Mouse (Mus musculus) MEL (cell line): Measurements from ENCODE around the gene Lpcat1. TPM values are rescaled to one million over a fixed set of nuclear protein-coding genes. Genes with fewer than 3 reads are reported as not detected.

Source experiments
- DNase-seq: peaks from one replicate; pipeline ENCODE4 v3.0.0; 2011; ENCODE audit warnings: low read depth, low spot score
- H3K27ac ChIP-seq: 2 replicates; pipeline ENCODE4 v1.5.1; 2012; ENCODE audit warnings: low read depth, mild to moderate bottlenecking, control low read depth, low read length, moderate library complexity; ENCODE audit not compliant: control insufficient read depth
- H3K27me3 ChIP-seq, 2 experiments: fragments of 150-350 bp in 1 of 2; sonication (generic) in 1 of 2; 2 replicates each; pipeline ENCODE4 v1.6.1; 2012; ENCODE audit warnings: low read length in 2 of 2, mild to moderate bottlenecking in 2 of 2, improper control_type of control experiment in 1 of 2, moderate library complexity in 1 of 2; ENCODE audit not compliant: insufficient read depth in 2 of 2, control insufficient read depth in 1 of 2
- H3K36me3 ChIP-seq, 2 experiments: 2 replicates each; pipeline ENCODE4 v1.6.1; 2012 to 2014; ENCODE audit warnings: low read length in 2 of 2, improper control_type of control experiment in 1 of 2, inconsistent platforms in 1 of 2, mild to moderate bottlenecking in 1 of 2; ENCODE audit not compliant: insufficient read depth in 2 of 2, control insufficient read depth in 1 of 2
- H3K4me1 ChIP-seq, 2 experiments: fragments of 150-350 bp in 1 of 2; sonication (generic) in 1 of 2; 2 replicates each; pipeline ENCODE4 v1.6.1; 2012; ENCODE audit warnings: low read length in 2 of 2, improper control_type of control experiment in 1 of 2, mild to moderate bottlenecking in 1 of 2; ENCODE audit not compliant: insufficient read depth in 2 of 2, control insufficient read depth in 1 of 2
- H3K4me3 ChIP-seq, 2 experiments: fragments of 150-350 bp in 1 of 2; sonication (generic) in 1 of 2; 2 replicates each; pipeline ENCODE4 v1.5.1; 2012; ENCODE audit warnings: low read depth in 2 of 2, low read length in 2 of 2, mild to moderate bottlenecking in 2 of 2, moderate library complexity in 2 of 2, control low read depth in 1 of 2, improper control_type of control experiment in 1 of 2; ENCODE audit not compliant: control insufficient read depth in 1 of 2, insufficient read depth in 1 of 2
- H3K79me2 ChIP-seq: 2 replicates; pipeline ENCODE4 v1.6.1; 2012; ENCODE audit warnings: mild to moderate bottlenecking, low read length, moderate library complexity; ENCODE audit not compliant: control insufficient read depth, poor library complexity, insufficient read depth
- H3K9ac ChIP-seq: 2 replicates; pipeline ENCODE4 v1.6.1; 2012; ENCODE audit warnings: low read depth, mild to moderate bottlenecking, control low read depth, low read length, moderate library complexity; ENCODE audit not compliant: control insufficient read depth, poor library complexity, severe bottlenecking
- H3K9me3 ChIP-seq: fragments of 150-350 bp; sonication (generic); replicated peaks from 2 replicates; pipeline ENCODE4 v1.6.1; 2012; ENCODE audit warnings: mild to moderate bottlenecking, low read length, improper control_type of control experiment, moderate library complexity; ENCODE audit not compliant: insufficient read depth
- CTCF ChIP-seq, 3 experiments: IDR thresholded peaks in 2 of 3; conservative IDR thresholded peaks in 1 of 3; 2 replicates each; pipeline ENCODE4 v1.5.1; 2011 to 2012; ENCODE audit warnings: low read length in 3 of 3, low read depth in 2 of 3, mild to moderate bottlenecking in 2 of 3, improper control_type of control experiment in 1 of 3, inconsistent platforms in 1 of 3, mixed read lengths in 1 of 3, moderate library complexity in 1 of 3; ENCODE audit not compliant: control insufficient read depth in 1 of 3, insufficient read depth in 1 of 3, poor library complexity in 1 of 3, severe bottlenecking in 1 of 3
- E2F4 ChIP-seq: IDR thresholded peaks from 2 replicates; pipeline ENCODE4 v1.6.1; 2011; ENCODE audit warnings: low read depth, low read length, improper control_type of control experiment, borderline replicate concordance
- ELF1 ChIP-seq: IDR thresholded peaks from 2 replicates; pipeline ENCODE4 v1.6.1; 2014; ENCODE audit warnings: low read depth, mild to moderate bottlenecking, inconsistent platforms, low read length, improper control_type of control experiment, moderate library complexity
- GABPA ChIP-seq: IDR thresholded peaks from 2 replicates; pipeline ENCODE4 v1.6.1; 2012; ENCODE audit warnings: low read depth, mild to moderate bottlenecking, inconsistent platforms, low read length, improper control_type of control experiment, moderate library complexity
- HCFC1 ChIP-seq: IDR thresholded peaks from 2 replicates; pipeline ENCODE4 v1.6.1; 2012; ENCODE audit warnings: low read depth, mild to moderate bottlenecking, inconsistent platforms, low read length, improper control_type of control experiment, moderate library complexity
- JUND ChIP-seq: IDR thresholded peaks from 2 replicates; pipeline ENCODE4 v1.6.1; 2011; ENCODE audit warnings: low read depth, mild to moderate bottlenecking, improper control_type of control experiment, low read length
- MAFK ChIP-seq: IDR thresholded peaks from 2 replicates; pipeline ENCODE4 v1.6.1; 2011; ENCODE audit warnings: low read depth, mild to moderate bottlenecking, low read length, improper control_type of control experiment, borderline replicate concordance
- MAX ChIP-seq: IDR thresholded peaks from 2 replicates; pipeline ENCODE4 v1.6.1; 2011; ENCODE audit warnings: low read length, improper control_type of control experiment
- MAZ ChIP-seq: IDR thresholded peaks from 2 replicates; pipeline ENCODE4 v1.6.1; 2012; ENCODE audit warnings: low read depth, mild to moderate bottlenecking, inconsistent platforms, low read length, improper control_type of control experiment
- MXI1 ChIP-seq: IDR thresholded peaks from 2 replicates; pipeline ENCODE4 v1.6.1; 2011; ENCODE audit warnings: mild to moderate bottlenecking, low read depth, low read length, improper control_type of control experiment
- MYB ChIP-seq: IDR thresholded peaks from 2 replicates; pipeline ENCODE4 v1.6.1; 2011; ENCODE audit warnings: mild to moderate bottlenecking, low read depth, low read length, improper control_type of control experiment
- POLR2A ChIP-seq, 2 experiments: IDR thresholded peaks; 2 replicates each; pipeline ENCODE4 v1.6.1; 2011 to 2012; ENCODE audit warnings: low read length in 2 of 2, mild to moderate bottlenecking in 2 of 2, control low read depth in 1 of 2, improper control_type of control experiment in 1 of 2, low read depth in 1 of 2, moderate library complexity in 1 of 2; ENCODE audit not compliant: control insufficient read depth in 1 of 2, insufficient read depth in 1 of 2, poor library complexity in 1 of 2
- POLR2AphosphoS5 ChIP-seq: IDR thresholded peaks from 2 replicates; pipeline ENCODE4 v1.6.1; 2012; ENCODE audit warnings: low read depth, borderline replicate concordance, mild to moderate bottlenecking, inconsistent platforms, low read length, moderate library complexity, mixed read lengths
- RAD21 ChIP-seq: IDR thresholded peaks from 2 replicates; pipeline ENCODE4 v1.6.1; 2011; ENCODE audit warnings: mild to moderate bottlenecking, low read depth, low read length, improper control_type of control experiment
- RCOR1 ChIP-seq: IDR thresholded peaks from 2 replicates; pipeline ENCODE4 v1.6.1; 2012; ENCODE audit warnings: low read depth, mild to moderate bottlenecking, inconsistent platforms, low read length, improper control_type of control experiment
- SIN3A ChIP-seq: IDR thresholded peaks from 2 replicates; pipeline ENCODE4 v1.6.1; 2012; ENCODE audit warnings: low read length, improper control_type of control experiment, inconsistent platforms
- SMC3 ChIP-seq: IDR thresholded peaks from 2 replicates; pipeline ENCODE4 v1.6.1; 2011; ENCODE audit warnings: low read depth, low read length, improper control_type of control experiment
- TBP ChIP-seq: IDR thresholded peaks from 2 replicates; pipeline ENCODE4 v1.8.0; 2011; ENCODE audit warnings: low read depth, low read length, improper control_type of control experiment
- TCF12 ChIP-seq: IDR thresholded peaks from 2 replicates; pipeline ENCODE4 v1.6.1; 2014; ENCODE audit warnings: low read depth, mild to moderate bottlenecking, inconsistent platforms, low read length, improper control_type of control experiment, moderate library complexity
- UBTF ChIP-seq: IDR thresholded peaks from 2 replicates; pipeline ENCODE4 v1.6.1; 2012; ENCODE audit warnings: low read depth, mild to moderate bottlenecking, inconsistent platforms, low read length, improper control_type of control experiment, moderate library complexity, borderline replicate concordance; ENCODE audit not compliant: insufficient read depth
- ZC3H11A ChIP-seq: IDR thresholded peaks from 2 replicates; pipeline ENCODE4 v1.6.1; 2012; ENCODE audit warnings: low read depth, mild to moderate bottlenecking, inconsistent platforms, low read length, improper control_type of control experiment
- ZKSCAN1 ChIP-seq: IDR thresholded peaks from 2 replicates; pipeline ENCODE4 v1.6.1; 2012; ENCODE audit warnings: low read depth, mild to moderate bottlenecking, inconsistent platforms, low read length, improper control_type of control experiment, moderate library complexity
- polyA plus RNA-seq, 2 experiments: library from polyadenylated mRNA; stranded (reverse) in 1 of 2; unstranded in 1 of 2; fragments of >175 nt in 1 of 2; fragments of >200 nt in 1 of 2; gene quantifications; 2 replicates each; pipeline versions ENCODE4 v1.2.1 to v1.2.4; 2012; ENCODE audit warnings: low replicate concordance in 2 of 2, low read depth in 1 of 2; ENCODE audit not compliant: insufficient read length in 2 of 2, insufficient read depth in 1 of 2, missing spikeins in 1 of 2
- total RNA-seq: library from RNA; depleted of rRNA; stranded (reverse); fragments of 300-350 nt; gene quantifications from 2 replicates; pipeline ENCODE4 v1.2.3, GENCODE M21; 2012

The Lpcat1 gene
- total and polyA plus RNA-seq, 3 experiments: 31.5 to 38.8 TPM; not detected in 1

GRCm38 (mm10) chr13:73475058-73475980 lies 8.3 kb downstream of the Lpcat1 start (continued):
- TF ChIP-seq SIN3A (peak; percentile 67; the same call in 1 of the 2 replicates), MAZ (no peak), SMC3 (no peak), RAD21 (no peak), TBP (no peak), UBTF (no peak), MYB (no peak), TCF12 (peak; percentile 88), E2F4 (no peak), POLR2AphosphoS5 (no peak), JUND (no peak), HCFC1 (0 out of 2 replicates have a peak, but pooled peaks have one; percentile 23), ELF1 (no peak), ZKSCAN1 (no peak), ZC3H11A (no peak), CTCF (IDR thresholded peaks at IDR 0.05 in 2 of 3, conservative IDR thresholded peaks at IDR 0.05 in 1 of 3; ENCODE audit: control insufficient read depth in 1 of 3, insufficient read depth in 1 of 3, low read depth in 2 of 3, low read length in 3 of 3, poor library complexity in 1 of 3, severe bottlenecking in 1 of 3) (no peak)

- DNase-seq: no peak
- H3K9ac ChIP-seq: peak overlapping the region; percentile 4; the same call in 1 of the 2 replicates
- H3K27ac ChIP-seq: peak overlapping the region; percentile 82
- H3K4me3 ChIP-seq: no peak overlapping the region
- H3K9me3 ChIP-seq: no peaks in the 10 kb centered on the region
- H3K4me1 ChIP-seq: peaks cover 14 to 26% of the 10 kb centered on the region in 2 experiments
- no peaks in the 10 kb centered on the region for H3K27me3 ChIP-seq
- peaks cover 40% of the 10 kb centered on the region for H3K79me2 ChIP-seq
- peaks cover 0 to 22% of the 10 kb centered on the region in 2 experiments; a peak in 3 of 4 replicates for H3K36me3 ChIP-seq
- TF ChIP-seq MAFK (no peak), CTCF (IDR thresholded peaks at IDR 0.05 in 2 of 3, conservative IDR thresholded peaks at IDR 0.05 in 1 of 3; ENCODE audit: control insufficient read depth in 1 of 3, insufficient read depth in 1 of 3, low read depth in 2 of 3, low read length in 3 of 3, poor library complexity in 1 of 3, severe bottlenecking in 1 of 3) (no peak), MAX (no peak), MAZ (no peak), ZC3H11A (no peak), MXI1 (no peak), SIN3A (no peak), E2F4 (no peak), RCOR1 (no peak), POLR2A (IDR thresholded peaks at IDR 0.05; ENCODE audit: control insufficient read depth in 1 of 2, insufficient read depth in 1 of 2, low read depth in 1 of 2, low read length in 2 of 2, poor library complexity in 1 of 2) (no peak), TBP (no peak), JUND (no peak), HCFC1 (no peak), GABPA (no peak), TCF12 (no peak)
These were observed 9.3 kb downstream of the Lpcat1 start for GRCm38 (mm10) chr13:73476259-73476658.
